Mouse (Mus musculus) spleen, postnatal 10 days (tissue): ENCODE results near the gene Ola1.

ENCODE experiments used
- DNase-seq, 2 experiments: peaks; one replicate each; pipeline ENCODE4 v3.0.0; 2021 to 2022; ENCODE audit warnings: low spot score in 2 of 2

The Ola1 gene

GRCm38 (mm10) chr2:73146111-73146510, 72.6 kb downstream of the Ola1 start:
- no peak for DNase-seq

GRCm38 (mm10) chr2:73143732-73144131, 75.0 kb downstream of the Ola1 start:
- DNase-seq = no peak

- DNase-seq = no peak
Measured at GRCm38 (mm10) chr2:73142832-73143470, 75.8 kb downstream of the Ola1 start.

- DNase-seq = no peak
Measured at GRCm38 (mm10) chr2:73132897-73133296, 85.8 kb downstream of the Ola1 start.

GRCm38 (mm10) chr2:73127686-73128085, 91.0 kb downstream of the Ola1 start:
- DNase-seq = no peak

- DNase-seq = no peak
Measured at GRCm38 (mm10) chr2:73118781-73119180, 99.9 kb downstream of the Ola1 start.

- no peak for DNase-seq
Measured at GRCm38 (mm10) chr2:73107089-73107488, 111.6 kb downstream of the Ola1 start.

GRCm38 (mm10) chr2:73096491-73096890, 122.2 kb downstream of the Ola1 start:
- DNase-seq = no peak

GRCm38 (mm10) chr2:73095300-73095699, 123.4 kb downstream of the Ola1 start:
- DNase-seq = no peak

GRCm38 (mm10) chr2:73093032-73093431, 125.7 kb downstream of the Ola1 start:
- DNase-seq = peak; percentile 73 to 91

- no peak for DNase-seq
Measured at GRCm38 (mm10) chr2:73091302-73091701, 127.4 kb downstream of the Ola1 start.

- no peak for DNase-seq
Measured at GRCm38 (mm10) chr2:73087641-73088040, 131.1 kb downstream of the Ola1 start.

GRCm38 (mm10) chr2:73085669-73086304, 132.9 kb downstream of the Ola1 start:
- peak in 1 of 2 experiments; percentile 29 for DNase-seq

GRCm38 (mm10) chr2:73082476-73082875, 136.2 kb downstream of the Ola1 start:
- DNase-seq = no peak

- no peak for DNase-seq
Measured at GRCm38 (mm10) chr2:73081861-73082260, 136.9 kb downstream of the Ola1 start.

- DNase-seq = no peak
Measured at GRCm38 (mm10) chr2:73080084-73080483, 138.6 kb downstream of the Ola1 start.

- DNase-seq = no peak
Measured at GRCm38 (mm10) chr2:73079311-73079710, 139.4 kb downstream of the Ola1 start.

GRCm38 (mm10) chr2:73073811-73074472, 144.8 kb downstream of the Ola1 start:
- DNase-seq = no peak

- no peak for DNase-seq
Measured at GRCm38 (mm10) chr2:73071201-73071600, 147.5 kb downstream of the Ola1 start.

- DNase-seq = no peak
Measured at GRCm38 (mm10) chr2:73070449-73071076, 148.2 kb downstream of the Ola1 start.

- no peak for DNase-seq
Measured at GRCm38 (mm10) chr2:73069223-73069825, 149.4 kb downstream of the Ola1 start.
